Mouse (Mus musculus): ENCODE measurements at regions not wholly inside any gene's neighbourhood (a gene's known extent, or its start where the extent isn't known, plus 50 kb on each side); places are given as distances from the start of the nearest gene placed in this dataset.

GRCm38 (mm10) chr9:86251331-86251730 lies 213.4 kb downstream of the Ube2cbp start:
- no peak for TF ChIP-seq EP300 (IDR thresholded peaks at IDR 0.05)
- TF ChIP-seq CTCF (IDR thresholded peaks at IDR 0.05): no peak

Data from lung, postnatal 0 days (tissue).